Comparison of ENCODE assay signal across 10 mouse cellular contexts in the genomic region with DNA sequence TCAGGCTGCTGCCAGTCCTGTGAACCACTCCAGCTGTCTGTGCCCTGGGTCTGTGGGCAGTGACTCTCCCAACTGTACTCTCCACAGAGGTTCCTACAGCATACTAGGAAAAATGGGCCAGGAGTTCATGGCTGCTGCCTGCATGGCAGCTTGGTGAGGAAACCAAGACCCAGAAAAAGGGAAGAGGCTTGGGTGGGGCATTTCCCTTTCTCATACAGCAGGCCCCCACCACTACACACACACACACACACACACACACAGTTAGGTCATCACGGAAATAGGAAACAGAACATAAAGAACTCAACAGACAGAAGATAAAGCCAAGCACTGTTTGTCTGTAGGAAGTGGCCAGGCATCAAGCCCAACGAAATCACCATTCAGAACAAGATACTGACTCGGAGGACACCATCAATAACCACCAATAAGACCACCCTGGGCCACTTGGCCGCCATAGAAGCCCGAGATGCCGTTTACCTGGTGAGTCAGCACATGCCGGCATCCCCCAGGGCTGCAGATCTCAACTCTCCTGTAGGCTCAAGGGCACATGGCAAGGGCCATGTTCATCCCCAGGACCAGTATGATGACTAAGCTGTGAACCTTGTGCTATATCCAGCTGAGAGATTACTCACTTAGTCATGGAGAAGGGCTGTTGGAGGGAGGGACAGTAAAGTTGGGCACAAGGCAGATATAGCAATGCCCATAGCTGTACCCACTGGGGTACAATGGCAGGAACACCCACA. TPM values are rescaled to one million over a fixed set of nuclear protein-coding genes. Genes with fewer than 3 reads are reported as not detected.
DNase-seq lines count a peak whose midpoint lies in the region; ATAC-seq and TF ChIP-seq lines count a peak whose summit lies in the region.
"Had no signal": no experiment of that assay in that cellular context is flagged by ENCODE, and none has a peak within 500 bp of the region (broad histone marks: within the 10 kb centered on the region; RNA-seq: fewer than 3 reads in every experiment).

No protein-coding gene starts in this region.

- H3K4me2 ChIP-seq in kidney, embryonic 15.5 days = no peak overlapping the region
- H3K4me2 ChIP-seq in forebrain, embryonic 13.5 days = no peak overlapping the region
- H3K4me2 ChIP-seq: neural tube, embryonic 13.5 days had no signal

- H3K27me3 ChIP-seq in kidney, embryonic 15.5 days = no peaks in the 10 kb centered on the region
- H3K27me3 ChIP-seq in forebrain, embryonic 13.5 days = no peaks in the 10 kb centered on the region
- H3K27me3 ChIP-seq: neural tube, embryonic 13.5 days had no signal

- H3K4me3 ChIP-seq in kidney, embryonic 15.5 days (replicated peaks) = no peak overlapping the region
- H3K4me3 ChIP-seq in lung, adult 2 months (replicated peaks; ENCODE audit: extremely low read depth, low read depth, low read length) = peak overlapping the region; percentile 9
- H3K4me3 ChIP-seq in forebrain, embryonic 13.5 days = no peak overlapping the region
- H3K4me3 ChIP-seq: neural tube, embryonic 13.5 days had no signal

- no peak for TF ChIP-seq CTCF in lung, adult 2 months (IDR thresholded peaks at IDR 0.05; ENCODE audit: insufficient read depth, low read length)

- no peak overlapping the region for H3K9ac ChIP-seq in kidney, embryonic 15.5 days
- no peak overlapping the region for H3K9ac ChIP-seq in forebrain, embryonic 13.5 days
- H3K9ac ChIP-seq: neural tube, embryonic 13.5 days had no signal

- 81% methylated on average over 7 of the region's 7 CpGs for WGBS in kidney, embryonic 15.5 days
- 43% methylated on average over 7 of the region's 7 CpGs for WGBS in lung, adult 2 months
- WGBS in forebrain, embryonic 13.5 days = 88% methylated on average over 7 of the region's 7 CpGs

- DNase-seq in kidney, postnatal 14 days = no peak
- peak; percentile 61 for DNase-seq in adrenal gland, adult 8-10 months
- no peak for DNase-seq in lung, adult 2 months
- peak; percentile 62 to 71 for DNase-seq in spleen, postnatal 36 days (ENCODE audit: low spot score in 2 of 2)
- no peak for DNase-seq in right cerebral cortex, postnatal 36 days (ENCODE audit: low spot score in 2 of 2)
- DNase-seq in right cerebral cortex, postnatal 14 days = no peak

- no peak overlapping the region for H3K27ac ChIP-seq in kidney, embryonic 15.5 days
- no peak overlapping the region for H3K27ac ChIP-seq in forebrain, embryonic 13.5 days
- H3K27ac ChIP-seq: neural tube, embryonic 13.5 days had no signal

- peak; percentile 33; the same call in 1 of the 2 replicates for ATAC-seq in kidney, embryonic 15.5 days (replicated peaks; ENCODE audit: low FRiP score)
- ATAC-seq in forebrain, embryonic 13.5 days = no peak

- TF ChIP-seq POLR2A in lung, adult 2 months (IDR thresholded peaks at IDR 0.05; ENCODE audit: borderline replicate concordance, extremely low read depth, low read depth, low read length) = no peak

- no peaks in the 10 kb centered on the region for H3K9me3 ChIP-seq in kidney, embryonic 15.5 days (replicated peaks)
- no peaks in the 10 kb centered on the region for H3K9me3 ChIP-seq in forebrain, embryonic 13.5 days (replicated peaks)
- H3K9me3 ChIP-seq: neural tube, embryonic 13.5 days had no signal

- peaks cover 14% of the 10 kb centered on the region; the same call in 1 of the 2 replicates for H3K4me1 ChIP-seq in kidney, embryonic 15.5 days
- peaks cover 2% of the 10 kb centered on the region; the same call in 1 of the 2 replicates for H3K4me1 ChIP-seq in lung, adult 2 months (ENCODE audit: control insufficient read depth, insufficient read depth, low read length)
- H3K4me1 ChIP-seq in forebrain, embryonic 13.5 days = no peaks in the 10 kb centered on the region
- H3K4me1 ChIP-seq: neural tube, embryonic 13.5 days had no signal

- H3K36me3 ChIP-seq in kidney, embryonic 15.5 days = no peaks in the 10 kb centered on the region
- no peaks in the 10 kb centered on the region for H3K36me3 ChIP-seq in forebrain, embryonic 13.5 days (ENCODE audit: poor library complexity, severe bottlenecking)
- H3K36me3 ChIP-seq: neural tube, embryonic 13.5 days had no signal

RNA-seq across cellular contexts. Expression of a gene that starts 15.9 kb away (rescaled TPM):
- polyA plus RNA-seq in kidney, embryonic 15.5 days (2015; fragmentation: Nextera tagmentation; extraction: Ambion mirVana) = 17.7 and 19.3 TPM in 2 replicates
- total RNA-seq in adrenal gland, adult 8-10 months (2022) = 10 to 100 TPM; 30.0 to 39.1 (median 32.4) TPM
- 12.6 and 19.1 TPM in 2 replicates for polyA plus RNA-seq in lung, adult 2 months (2012; rRNA removed)
- 9.7 and 13.7 TPM in 2 replicates for polyA plus RNA-seq in forebrain, embryonic 13.5 days (2015; fragmentation: Nextera tagmentation; extraction: Ambion mirVana)

RNA-seq across cellular contexts. Expression of a gene that starts 59.2 kb away (rescaled TPM):
- 0.35 and 0.58 TPM in 2 replicates for polyA plus RNA-seq in kidney, embryonic 15.5 days (2015; fragmentation: Nextera tagmentation; extraction: Ambion mirVana)
- total RNA-seq in adrenal gland, adult 8-10 months (2022) = under 1 TPM in 3 of 4 experiments, not detected in 1; 0.08 to 0.59 (median 0.56) TPM
- polyA plus RNA-seq in lung, adult 2 months (2012; rRNA removed) = 1.4 and 2.4 TPM in 2 replicates
- polyA plus RNA-seq in forebrain, embryonic 13.5 days (2015; fragmentation: Nextera tagmentation; extraction: Ambion mirVana) = 0.25 and 0.52 TPM in 2 replicates
- polyA plus RNA-seq: embryonic facial prominence, embryonic 11.5 days had no signal

Comparison
In these comparisons a context has a peak if more than half of its experiments do, and no peak if none do; other contexts are left out.
1. DNase-seq: peak in adrenal gland, adult 8-10 months (single experiment) and spleen, postnatal 36 days (2 of 2); none in kidney, postnatal 14 days (single experiment), lung, adult 2 months (single experiment), right cerebral cortex, postnatal 36 days (0 of 2) and right cerebral cortex, postnatal 14 days (single experiment).